Mouse (Mus musculus): ENCODE results near the gene Gm5152. TPM values are rescaled to one million over a fixed set of nuclear protein-coding genes. Genes with fewer than 3 reads are reported as not detected.
"Not testable (repeated sequence)": the region's sequence is repeated elsewhere in the genome, so short reads cannot be mapped to it uniquely, and the experiment has no call there.

Gene Gm5152
- total RNA-seq (2022) = not detected

DNA sequence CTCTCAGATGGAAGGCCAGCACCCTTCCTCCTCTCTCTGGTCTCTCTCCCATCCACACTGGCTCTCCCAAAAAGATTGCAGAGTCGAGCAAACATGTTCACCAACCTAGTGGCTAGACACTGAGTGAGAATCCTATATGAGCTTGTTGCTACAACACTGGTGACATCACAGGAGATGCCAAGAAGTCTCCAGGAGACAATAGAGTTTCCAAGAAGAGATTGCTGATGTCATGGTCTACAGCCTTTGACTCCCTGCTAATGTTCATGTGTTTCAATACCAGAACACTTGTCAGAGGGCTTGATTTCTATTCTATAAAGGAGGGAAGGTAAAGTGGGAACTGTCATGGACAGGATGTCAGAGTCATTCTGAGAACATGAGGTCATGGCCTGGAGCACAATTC, at the start of gene Gm5152:
Gene Gm5152, minus strand, starts transcription at position 101 of the 400 bp plus-strand sequence.
- DNase-seq = not testable (repeated sequence)

DNA sequence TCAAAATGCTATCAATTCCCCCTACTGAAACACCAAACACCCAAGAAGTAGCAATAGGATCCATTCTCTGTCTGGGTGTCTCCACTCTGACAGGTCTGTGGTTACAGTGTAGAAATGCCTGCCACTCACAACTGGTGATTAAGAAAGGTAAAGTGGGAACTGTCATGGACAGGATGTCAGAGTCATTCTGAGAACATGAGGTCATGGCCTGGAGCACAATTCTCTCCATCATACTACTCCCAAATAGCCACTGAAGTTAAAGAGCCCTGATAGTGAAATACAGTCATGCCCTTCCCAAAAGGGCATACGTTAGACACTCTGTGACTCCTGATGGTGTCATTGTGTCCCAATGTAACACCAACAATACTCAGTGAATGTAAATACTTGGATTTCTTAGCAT, 8.4 kb upstream of the Gm5152 start:
- not testable (repeated sequence) for DNase-seq

DNA sequence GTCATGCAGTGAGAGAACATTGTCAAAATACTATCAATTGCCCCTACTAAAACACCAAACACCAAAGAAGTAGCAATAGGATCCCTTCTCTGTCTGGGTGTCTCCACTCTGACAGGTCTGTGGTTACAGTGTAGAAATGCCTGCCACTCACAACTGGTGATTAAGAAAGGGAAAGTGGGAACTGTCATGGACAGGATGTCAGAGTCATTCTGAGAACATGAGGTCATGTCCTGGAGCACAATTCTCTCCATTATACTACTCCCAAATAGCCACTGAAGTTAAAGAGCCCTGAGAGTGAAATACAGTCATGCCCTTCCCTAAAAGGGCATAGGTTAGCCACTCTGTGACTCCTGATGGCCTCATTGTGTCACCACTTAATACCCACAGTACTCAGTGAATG, 556 bp downstream of the Gm5152 start:
- DNase-seq = not testable (repeated sequence)

DNA sequence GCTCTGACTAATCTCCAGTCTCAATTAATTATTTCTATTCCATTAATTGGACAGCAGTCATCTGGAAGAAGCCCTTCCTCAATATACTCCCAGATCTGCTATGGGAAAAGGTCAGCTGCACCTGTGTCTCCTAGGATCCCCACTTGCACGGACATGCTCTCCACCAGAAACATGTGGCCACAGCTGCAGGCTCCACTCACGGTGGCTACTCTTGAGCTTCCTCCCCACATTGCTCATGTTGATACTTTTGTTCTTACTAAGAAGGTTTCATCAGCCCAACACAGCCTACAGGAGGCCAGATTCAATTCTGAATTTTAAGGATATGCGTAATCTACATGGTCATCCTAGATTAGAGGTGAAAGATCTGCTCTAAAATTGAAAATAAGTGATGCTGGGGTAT, 5.9 kb downstream of the Gm5152 start:
- DNase-seq = not testable (repeated sequence)

DNA sequence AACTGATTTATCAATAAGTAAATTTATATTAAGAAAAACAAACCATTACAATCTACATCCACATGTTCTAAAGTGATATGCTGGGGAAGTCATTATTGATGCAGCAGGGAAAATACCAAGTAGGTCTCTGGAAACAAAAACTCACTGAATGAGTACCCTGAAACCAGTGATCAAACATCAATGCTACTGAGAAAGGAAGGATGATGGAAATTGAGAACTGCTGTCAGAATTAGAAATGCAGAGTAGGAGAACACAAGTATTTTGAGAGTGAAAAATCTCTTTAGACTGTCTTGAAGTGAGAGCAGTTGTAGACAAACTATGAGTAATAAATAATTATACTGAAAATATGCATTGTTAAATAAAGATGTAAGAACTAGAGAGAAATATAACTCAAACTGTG, 26.0 kb downstream of the Gm5152 start:
- DNase-seq = no peak

DNA sequence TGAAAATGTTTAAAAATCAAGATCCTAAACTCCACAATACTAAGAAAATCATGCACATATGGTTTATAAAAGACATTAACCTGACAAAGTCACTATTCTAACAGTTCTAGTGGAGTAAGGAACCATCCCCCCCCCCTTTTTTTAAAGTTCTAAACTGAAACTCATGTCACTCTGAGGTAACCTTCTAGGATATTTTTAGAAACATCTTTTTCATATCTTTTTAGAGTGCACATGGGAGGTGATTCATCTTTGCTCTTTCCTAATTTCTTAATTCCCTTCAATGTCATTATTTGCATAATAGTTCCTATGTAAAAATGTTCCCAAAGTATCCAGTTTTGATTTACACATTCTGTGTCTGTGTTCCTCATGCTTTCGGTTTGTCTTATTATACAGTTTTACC, 43.3 kb downstream of the Gm5152 start:
- DNase-seq = no peak

DNA sequence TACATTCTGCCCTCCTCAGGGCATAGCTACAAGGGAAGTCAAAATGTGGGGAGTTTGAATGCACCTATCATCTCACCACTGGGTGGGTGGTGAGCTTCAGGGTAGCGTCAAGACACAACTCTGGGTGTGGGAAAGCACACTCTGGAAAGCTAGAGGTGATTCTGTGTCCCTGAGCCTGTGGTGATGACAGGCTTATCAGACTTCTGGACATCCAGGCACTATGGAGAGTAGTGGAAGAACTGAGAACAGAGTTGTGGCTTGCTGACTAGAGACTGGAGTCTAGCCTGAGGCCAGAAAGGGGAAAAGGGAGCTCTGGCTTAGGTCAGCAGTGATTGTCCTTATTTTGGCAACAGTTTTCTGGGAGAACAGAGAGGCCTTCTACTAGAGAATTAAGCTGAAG, 49.4 kb downstream of the Gm5152 start:
- DNase-seq = no peak
